Mouse (Mus musculus): ENCODE results near the gene Gm16485. TPM values are rescaled to one million over a fixed set of nuclear protein-coding genes. Genes with fewer than 3 reads are reported as not detected.

The Gm16485 gene
- polyA plus RNA-seq (2012; rRNA removed): 5.7 and 6.4 TPM in 2 replicates

GRCm38 (mm10) chr9:8971491-8971890 is at the start of gene Gm16485:
Gene Gm16485 (plus strand): TSS chr9:8971791.
- no peak for DNase-seq (ENCODE audit: extremely low spot score in 1 of 2, low spot score in 1 of 2)

GRCm38 (mm10) chr9:8927561-8927960 is 44.0 kb upstream of the Gm16485 start:
- peak; percentile 36 to 51 for DNase-seq (ENCODE audit: extremely low spot score in 1 of 2, low spot score in 1 of 2)

GRCm38 (mm10) chr9:8937753-8938152 is 33.8 kb upstream of the Gm16485 start:
- peak in 1 of 2 experiments; percentile 9 for DNase-seq (ENCODE audit: extremely low spot score in 1 of 2, low spot score in 1 of 2)

- DNase-seq (ENCODE audit: extremely low spot score in 1 of 2, low spot score in 1 of 2): no peak
Observed at GRCm38 (mm10) chr9:8953306-8953705, 18.3 kb upstream of the Gm16485 start.

GRCm38 (mm10) chr9:8964512-8965133 is 7.0 kb upstream of the Gm16485 start:
- DNase-seq (ENCODE audit: extremely low spot score in 1 of 2, low spot score in 1 of 2): peak; percentile 20 to 69

- no peak for DNase-seq (ENCODE audit: extremely low spot score in 1 of 2, low spot score in 1 of 2)
Observed at GRCm38 (mm10) chr9:8970240-8970639, 1.4 kb upstream of the Gm16485 start.

- DNase-seq (ENCODE audit: extremely low spot score in 1 of 2, low spot score in 1 of 2): peak; percentile 17 to 71
Observed at GRCm38 (mm10) chr9:8977775-8978174, 6.2 kb downstream of the Gm16485 start.

GRCm38 (mm10) chr9:8982315-8982714 is 10.7 kb downstream of the Gm16485 start:
- DNase-seq (ENCODE audit: extremely low spot score in 1 of 2, low spot score in 1 of 2): no peak

GRCm38 (mm10) chr9:8996494-8996893 is 24.9 kb downstream of the Gm16485 start:
- DNase-seq (ENCODE audit: extremely low spot score in 1 of 2, low spot score in 1 of 2): no peak

- DNase-seq (ENCODE audit: extremely low spot score in 1 of 2, low spot score in 1 of 2): peak in 1 of 2 experiments; percentile 47
Observed at GRCm38 (mm10) chr9:9001170-9001569, 29.6 kb downstream of the Gm16485 start.

GRCm38 (mm10) chr9:9015108-9015507 is 43.5 kb downstream of the Gm16485 start:
- DNase-seq (ENCODE audit: extremely low spot score in 1 of 2, low spot score in 1 of 2): no peak

Other genes with a start within 250 kb of the Gm16485 start
- gene Pgr, start 72.0 kb upstream of the Gm16485 start, polyA plus RNA-seq (2012; rRNA removed): 3.5 and 3.6 TPM in 2 replicates

Measured in frontal cortex, adult 2 months (tissue).